ENCODE assay signal across 8 mouse cellular contexts in genomic region chr17:45516488-45516887, GRCm38 (mm10). TPM values are rescaled to one million over a fixed set of nuclear protein-coding genes. Genes with fewer than 3 reads are reported as not detected.
DNase-seq lines count a peak whose midpoint lies in the region; ATAC-seq lines count a peak whose summit lies in the region.

No protein-coding gene starts in this region.

- peaks cover 34% of the 10 kb centered on the region for H3K36me3 ChIP-seq in kidney, embryonic 15.5 days
- H3K36me3 ChIP-seq in midbrain, embryonic 16.5 days (ENCODE audit: control insufficient read depth, insufficient read depth, low read length) = no peaks in the 10 kb centered on the region

- intact Hi-C loops in left cerebral cortex, postnatal 36 days (cut with DNase I) = loop anchor here (1.0 kb wide), 1 partner anchor 34 kb away; no protein-coding TSS in a partner anchor

- DNase-seq in kidney, adult 11 months = peak; percentile 58
- DNase-seq in cerebellum, postnatal 10 days = peak; percentile 95 to 98
- DNase-seq in frontal cortex, postnatal 36 days (ENCODE audit: low spot score in 2 of 2) = peak; percentile 87 to 89
- peak; percentile 78 to 80 for DNase-seq in left cerebral cortex, postnatal 36 days (ENCODE audit: low spot score in 2 of 2)
- DNase-seq in spleen, adult 18-20 months = peak; percentile 34 to 78

- WGBS in kidney, embryonic 15.5 days = 51% methylated on average over 8 of the region's 8 CpGs
- 50% methylated on average over 8 of the region's 8 CpGs for WGBS in midbrain, embryonic 16.5 days

- no peaks in the 10 kb centered on the region for H3K9me3 ChIP-seq in kidney, embryonic 15.5 days (replicated peaks)
- H3K9me3 ChIP-seq in midbrain, embryonic 16.5 days (replicated peaks; ENCODE audit: control insufficient read depth, low read length, poor library complexity, severe bottlenecking) = no peaks in the 10 kb centered on the region

- no peak overlapping the region for H3K9ac ChIP-seq in kidney, embryonic 15.5 days
- no peak overlapping the region for H3K9ac ChIP-seq in midbrain, embryonic 16.5 days (ENCODE audit: low read depth, low read length)

- H3K27me3 ChIP-seq in kidney, embryonic 15.5 days = no peaks in the 10 kb centered on the region
- no peaks in the 10 kb centered on the region for H3K27me3 ChIP-seq in midbrain, embryonic 16.5 days (ENCODE audit: control insufficient read depth, insufficient read depth, low read depth, low read length)

- no peak overlapping the region for H3K27ac ChIP-seq in kidney, embryonic 15.5 days
- no peak overlapping the region for H3K27ac ChIP-seq in midbrain, embryonic 16.5 days (ENCODE audit: low read length)

- no peaks in the 10 kb centered on the region for H3K4me1 ChIP-seq in kidney, embryonic 15.5 days
- no peaks in the 10 kb centered on the region for H3K4me1 ChIP-seq in midbrain, embryonic 16.5 days (ENCODE audit: control insufficient read depth, insufficient read depth, low read length)

- H3K4me2 ChIP-seq in kidney, embryonic 15.5 days = no peak overlapping the region
- no peak overlapping the region for H3K4me2 ChIP-seq in midbrain, embryonic 16.5 days (ENCODE audit: low read length)

- ATAC-seq in kidney, embryonic 15.5 days (replicated peaks; ENCODE audit: low FRiP score) = no peak
- peak; percentile 71 for ATAC-seq in inflammation-experienced regulatory T-cells, adult 6 months
- peak; percentile 47 for ATAC-seq in midbrain, embryonic 16.5 days

- H3K4me3 ChIP-seq in kidney, embryonic 15.5 days (replicated peaks) = no peak overlapping the region
- no peak overlapping the region for H3K4me3 ChIP-seq in midbrain, embryonic 16.5 days (ENCODE audit: low read depth, low read length)

RNA-seq across cellular contexts. Expression of gene Tcte1, which starts 6.7 kb away (rescaled TPM):
- 0.14 and 0.22 TPM in 2 replicates for polyA plus RNA-seq in kidney, embryonic 15.5 days (2015; fragmentation: Nextera tagmentation; extraction: Ambion mirVana)
- polyA plus RNA-seq in inflammation-experienced regulatory T-cells, adult 6 months (2017; shearing (Covaris generic)) = not detected
- total RNA-seq in left cerebral cortex, postnatal 36 days (2021) = 1 to 10 TPM; 1.3 to 1.9 TPM
- 4.3 and 5.0 TPM in 2 replicates for polyA plus RNA-seq in midbrain, embryonic 16.5 days (2015; fragmentation: Nextera tagmentation; extraction: Ambion mirVana)

RNA-seq across cellular contexts. Expression of gene Aars2, which starts 9.8 kb away (rescaled TPM):
- 21.7 and 24.6 TPM in 2 replicates for polyA plus RNA-seq in kidney, embryonic 15.5 days (2015; fragmentation: Nextera tagmentation; extraction: Ambion mirVana)
- polyA plus RNA-seq in inflammation-experienced regulatory T-cells, adult 6 months (2017; shearing (Covaris generic)) = 1 to 10 TPM; 2.2 to 2.7 (median 2.3) TPM
- total RNA-seq in left cerebral cortex, postnatal 36 days (2021) = 10 to 100 TPM; 23.1 to 26.4 TPM
- polyA plus RNA-seq in midbrain, embryonic 16.5 days (2015; fragmentation: Nextera tagmentation; extraction: Ambion mirVana) = 17.6 and 18.2 TPM in 2 replicates

RNA-seq across cellular contexts. Expression of gene Tmem151b, which starts 33.0 kb away (rescaled TPM):
- 3.1 and 3.4 TPM in 2 replicates for polyA plus RNA-seq in kidney, embryonic 15.5 days (2015; fragmentation: Nextera tagmentation; extraction: Ambion mirVana)
- under 1 TPM; 0.12 to 0.63 (median 0.14) TPM for polyA plus RNA-seq in inflammation-experienced regulatory T-cells, adult 6 months (2017; shearing (Covaris generic))
- 100 to 1,000 TPM; 120 to 121 TPM for total RNA-seq in left cerebral cortex, postnatal 36 days (2021)
- polyA plus RNA-seq in midbrain, embryonic 16.5 days (2015; fragmentation: Nextera tagmentation; extraction: Ambion mirVana) = 31.0 and 32.5 TPM in 2 replicates

RNA-seq across cellular contexts. Expression of gene Nfkbie, which starts 39.0 kb away (rescaled TPM):
- 5.3 and 5.7 TPM in 2 replicates for polyA plus RNA-seq in kidney, embryonic 15.5 days (2015; fragmentation: Nextera tagmentation; extraction: Ambion mirVana)
- 10 to 100 TPM; 35.1 to 44.1 (median 43.1) TPM for polyA plus RNA-seq in inflammation-experienced regulatory T-cells, adult 6 months (2017; shearing (Covaris generic))
- 1 to 10 TPM; 1.7 to 2.7 TPM for total RNA-seq in left cerebral cortex, postnatal 36 days (2021)
- 3.6 and 3.7 TPM in 2 replicates for polyA plus RNA-seq in midbrain, embryonic 16.5 days (2015; fragmentation: Nextera tagmentation; extraction: Ambion mirVana)

RNA-seq across cellular contexts. Expression of gene Spats1, which starts 41.3 kb away (rescaled TPM):
- polyA plus RNA-seq in kidney, embryonic 15.5 days (2015; fragmentation: Nextera tagmentation; extraction: Ambion mirVana) = 0.29 and 0.48 TPM in 2 replicates
- polyA plus RNA-seq in inflammation-experienced regulatory T-cells, adult 6 months (2017; shearing (Covaris generic)) = 1 to 10 TPM; 1.3 to 2.0 (median 1.7) TPM
- total RNA-seq in left cerebral cortex, postnatal 36 days (2021) = 1 to 10 TPM; 7.2 to 8.3 TPM
- 2.5 and 3.1 TPM in 2 replicates for polyA plus RNA-seq in midbrain, embryonic 16.5 days (2015; fragmentation: Nextera tagmentation; extraction: Ambion mirVana)
